Mouse (Mus musculus): ENCODE data around the gene Cand2. TPM values are rescaled to one million over a fixed set of nuclear protein-coding genes. Genes with fewer than 3 reads are reported as not detected.

Cand2 gene
- polyA plus RNA-seq, 1 experiment from 2014 or later, result 16.7 TPM

DNA sequence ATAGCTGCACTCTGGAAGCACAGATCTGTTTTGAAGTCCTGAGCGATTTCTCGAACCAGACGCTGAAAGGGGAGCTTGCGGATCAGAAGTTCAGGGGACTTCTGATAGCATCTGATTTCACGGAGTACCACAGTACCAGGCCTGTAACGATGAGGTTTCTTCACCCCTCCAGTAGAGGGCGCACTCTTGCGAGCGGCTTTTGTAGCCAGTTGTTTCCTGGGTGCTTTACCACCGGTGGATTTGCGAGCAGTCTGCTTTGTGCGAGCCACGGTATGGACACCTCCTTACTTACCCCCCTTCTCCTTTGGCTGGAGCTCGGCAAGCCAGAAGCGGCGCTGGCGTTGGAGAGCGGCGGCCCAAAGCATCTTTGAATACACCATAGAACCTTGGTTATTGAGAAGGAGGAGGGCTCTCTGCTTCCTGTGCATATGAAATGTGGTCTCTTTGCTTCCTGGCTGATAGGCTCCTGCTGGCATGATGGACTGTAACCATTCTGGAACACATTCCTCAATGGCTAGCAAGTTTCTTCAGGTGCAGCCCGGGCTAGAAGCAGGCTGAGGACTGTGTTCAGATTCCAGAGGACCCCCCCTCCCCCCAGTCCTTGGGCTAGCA lies 4.2 kb upstream of the Cand2 start:
- WGBS, result 86% methylated on average over 20 of the region's 20 CpGs
- H3K36me3 ChIP-seq (ENCODE audit: control insufficient read depth, insufficient read depth), result no peaks in the 10 kb centered on the region
- H3K27me3 ChIP-seq (replicated peaks; ENCODE audit: control insufficient read depth, insufficient read depth, low read length), result no peaks in the 10 kb centered on the region
- ATAC-seq, result no peak
- peaks cover 7% of the 10 kb centered on the region for H3K4me1 ChIP-seq (replicated peaks; ENCODE audit: control insufficient read depth, insufficient read depth, low read length)
- H3K4me2 ChIP-seq (ENCODE audit: low read length), result no peak overlapping the region
- no peaks in the 10 kb centered on the region for H3K9me3 ChIP-seq (ENCODE audit: control insufficient read depth, low read length)
- no peak overlapping the region for H3K9ac ChIP-seq (replicated peaks; ENCODE audit: low read depth, low read length)
- no peak overlapping the region for H3K27ac ChIP-seq (ENCODE audit: low read length)
- no peak overlapping the region for H3K4me3 ChIP-seq (replicated peaks; ENCODE audit: low read length)

GRCm38 (mm10) chr6:115770852-115771251 lies 3.5 kb upstream of the Cand2 start:
- Histone ChIP-seq H3K27me3 (replicated peaks; ENCODE audit: control insufficient read depth, insufficient read depth, low read length) (no peaks in the 10 kb centered on the region), H3K36me3 (ENCODE audit: control insufficient read depth, insufficient read depth) (no peaks in the 10 kb centered on the region)
- 82% methylated on average over 4 of the region's 4 CpGs for WGBS

GRCm38 (mm10) chr6:115772201-115772600 lies 2.1 kb upstream of the Cand2 start:
- H3K4me3 ChIP-seq (replicated peaks; ENCODE audit: low read length), result no peak overlapping the region
- no peaks in the 10 kb centered on the region for H3K9me3 ChIP-seq (ENCODE audit: control insufficient read depth, low read length)
- ATAC-seq, result no peak
- no peaks in the 10 kb centered on the region for H3K36me3 ChIP-seq (ENCODE audit: control insufficient read depth, insufficient read depth)
- no peak overlapping the region for H3K9ac ChIP-seq (replicated peaks; ENCODE audit: low read depth, low read length)
- H3K27ac ChIP-seq (ENCODE audit: low read length), result no peak overlapping the region
- WGBS, result 82% methylated on average over 6 of the region's 6 CpGs
- peaks cover 24% of the 10 kb centered on the region for H3K4me1 ChIP-seq (replicated peaks; ENCODE audit: control insufficient read depth, insufficient read depth, low read length)
- H3K4me2 ChIP-seq (ENCODE audit: low read length), result no peak overlapping the region
- H3K27me3 ChIP-seq (replicated peaks; ENCODE audit: control insufficient read depth, insufficient read depth, low read length), result no peaks in the 10 kb centered on the region

More at GRCm38 (mm10) chr6:115770852-115771251, 3.5 kb upstream of the Cand2 start:
- ATAC-seq, result no peak
- Histone ChIP-seq H3K27ac (ENCODE audit: low read length) (no peak overlapping the region), H3K4me1 (replicated peaks; ENCODE audit: control insufficient read depth, insufficient read depth, low read length) (peaks cover 13% of the 10 kb centered on the region), H3K9ac (replicated peaks; ENCODE audit: low read depth, low read length) (no peak overlapping the region), H3K4me3 (replicated peaks; ENCODE audit: low read length) (no peak overlapping the region), H3K9me3 (ENCODE audit: control insufficient read depth, low read length) (no peaks in the 10 kb centered on the region), H3K4me2 (ENCODE audit: low read length) (no peak overlapping the region)

- Histone ChIP-seq H3K36me3 (ENCODE audit: control insufficient read depth, insufficient read depth) (no peaks in the 10 kb centered on the region), H3K4me3 (replicated peaks; ENCODE audit: low read length) (no peak overlapping the region), H3K4me1 (replicated peaks; ENCODE audit: control insufficient read depth, insufficient read depth, low read length) (peaks cover 24% of the 10 kb centered on the region), H3K9me3 (ENCODE audit: control insufficient read depth, low read length) (no peaks in the 10 kb centered on the region), H3K9ac (replicated peaks; ENCODE audit: low read depth, low read length) (no peak overlapping the region), H3K27ac (ENCODE audit: low read length) (no peak overlapping the region), H3K4me2 (ENCODE audit: low read length) (no peak overlapping the region), H3K27me3 (replicated peaks; ENCODE audit: control insufficient read depth, insufficient read depth, low read length) (no peaks in the 10 kb centered on the region)
- 93% methylated on average over 1 of the region's 1 CpGs for WGBS
- ATAC-seq, result no peak
Observed at GRCm38 (mm10) chr6:115772604-115773003, 1.7 kb upstream of the Cand2 start.

DNA sequence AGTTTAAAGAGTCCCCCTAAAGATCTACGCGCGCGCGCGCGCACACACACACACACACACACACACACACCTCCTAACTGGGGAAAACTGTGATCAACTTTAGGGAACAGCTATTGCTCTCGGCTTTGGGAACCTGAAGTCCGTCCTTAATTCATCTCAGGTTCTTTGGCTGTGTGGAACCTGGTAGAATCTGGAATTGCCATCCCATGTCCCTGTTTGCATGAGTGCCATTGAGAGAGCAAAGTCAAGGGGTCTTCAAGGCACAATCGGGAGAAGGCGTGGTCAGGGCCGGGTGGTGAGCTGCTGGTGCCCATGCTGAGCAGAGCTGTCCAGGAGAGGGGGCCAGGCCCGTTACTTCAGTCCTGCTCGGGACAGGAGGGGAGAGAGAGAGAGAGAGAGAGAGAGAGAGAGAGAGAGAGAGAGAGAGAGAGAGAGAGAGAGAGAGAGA lies 348 bp upstream of the Cand2 start:
- Histone ChIP-seq H3K9me3 (ENCODE audit: control insufficient read depth, low read length) (no peaks in the 10 kb centered on the region), H3K27ac (ENCODE audit: low read length) (0 out of 2 replicates have a peak overlapping the region, but pooled peaks have one; percentile 18), H3K36me3 (ENCODE audit: control insufficient read depth, insufficient read depth) (no peaks in the 10 kb centered on the region), H3K9ac (replicated peaks; ENCODE audit: low read depth, low read length) (peak overlapping the region; percentile 52), H3K4me1 (replicated peaks; ENCODE audit: control insufficient read depth, insufficient read depth, low read length) (peaks cover 24% of the 10 kb centered on the region), H3K4me2 (ENCODE audit: low read length) (peak overlapping the region; percentile 72), H3K27me3 (replicated peaks; ENCODE audit: control insufficient read depth, insufficient read depth, low read length) (no peaks in the 10 kb centered on the region), H3K4me3 (replicated peaks; ENCODE audit: low read length) (peak overlapping the region; percentile 90)
- WGBS, result 1% methylated on average over 12 of the region's 14 CpGs
- ATAC-seq, result peak; percentile 79

GRCm38 (mm10) chr6:115775838-115776237 lies 1.5 kb downstream of the Cand2 start:
- H3K9ac ChIP-seq (replicated peaks; ENCODE audit: low read depth, low read length), result peak overlapping the region; percentile 95
- no peaks in the 10 kb centered on the region for H3K27me3 ChIP-seq (replicated peaks; ENCODE audit: control insufficient read depth, insufficient read depth, low read length)
- H3K4me3 ChIP-seq (replicated peaks; ENCODE audit: low read length), result peak overlapping the region; percentile 90
- H3K27ac ChIP-seq (ENCODE audit: low read length), result no peak overlapping the region
- 46% methylated on average over 3 of the region's 3 CpGs for WGBS
- ATAC-seq, result no peak
- H3K9me3 ChIP-seq (ENCODE audit: control insufficient read depth, low read length), result no peaks in the 10 kb centered on the region
- H3K4me1 ChIP-seq (replicated peaks; ENCODE audit: control insufficient read depth, insufficient read depth, low read length), result peaks cover 24% of the 10 kb centered on the region
- no peaks in the 10 kb centered on the region for H3K36me3 ChIP-seq (ENCODE audit: control insufficient read depth, insufficient read depth)
- peak overlapping the region; percentile 82 for H3K4me2 ChIP-seq (ENCODE audit: low read length)

GRCm38 (mm10) chr6:115776363-115776762 lies 2.0 kb downstream of the Cand2 start:
- 63% methylated on average over 9 of the region's 9 CpGs for WGBS
- Histone ChIP-seq H3K9me3 (ENCODE audit: control insufficient read depth, low read length) (no peaks in the 10 kb centered on the region), H3K36me3 (ENCODE audit: control insufficient read depth, insufficient read depth) (0 out of 2 replicates have a peak, but pooled peaks cover under 1% of the 10 kb centered on the region), H3K4me3 (replicated peaks; ENCODE audit: low read length) (no peak overlapping the region; the same call in 1 of the 2 replicates), H3K4me2 (ENCODE audit: low read length) (peak overlapping the region; percentile 82), H3K27ac (ENCODE audit: low read length) (no peak overlapping the region), H3K9ac (replicated peaks; ENCODE audit: low read depth, low read length) (peak overlapping the region; percentile 0; the same call in 1 of the 2 replicates), H3K4me1 (replicated peaks; ENCODE audit: control insufficient read depth, insufficient read depth, low read length) (peaks cover 24% of the 10 kb centered on the region), H3K27me3 (replicated peaks; ENCODE audit: control insufficient read depth, insufficient read depth, low read length) (no peaks in the 10 kb centered on the region)
- no peak for ATAC-seq

DNA sequence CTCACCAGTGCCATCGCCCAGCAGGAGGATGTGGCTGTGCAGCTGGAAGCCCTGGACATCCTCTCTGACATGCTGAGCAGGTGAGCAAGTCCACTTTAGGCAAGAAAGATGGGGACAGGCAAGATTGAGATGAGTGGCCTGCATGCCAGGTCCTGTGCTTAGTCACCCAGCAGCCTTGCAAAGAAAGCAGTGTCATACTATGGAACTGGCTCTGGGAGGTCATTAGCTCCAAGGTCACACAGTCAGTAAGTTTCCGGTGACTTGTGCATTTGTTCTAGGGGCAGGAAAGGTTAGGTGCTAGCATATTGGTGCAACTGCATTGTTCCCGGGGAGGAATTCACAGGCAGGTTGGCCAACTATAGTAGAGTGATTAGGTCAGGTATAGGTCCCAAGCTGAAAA lies 8.4 kb downstream of the Cand2 start:
- Histone ChIP-seq H3K4me2 (ENCODE audit: low read length) (no peak overlapping the region), H3K4me3 (replicated peaks; ENCODE audit: low read length) (no peak overlapping the region), H3K27ac (ENCODE audit: low read length) (no peak overlapping the region), H3K9me3 (ENCODE audit: control insufficient read depth, low read length) (no peaks in the 10 kb centered on the region), H3K9ac (replicated peaks; ENCODE audit: low read depth, low read length) (no peak overlapping the region), H3K27me3 (replicated peaks; ENCODE audit: control insufficient read depth, insufficient read depth, low read length) (no peaks in the 10 kb centered on the region), H3K4me1 (replicated peaks; ENCODE audit: control insufficient read depth, insufficient read depth, low read length) (no peaks in the 10 kb centered on the region), H3K36me3 (ENCODE audit: control insufficient read depth, insufficient read depth) (peaks cover 28% of the 10 kb centered on the region)
- 92% methylated on average over 3 of the region's 3 CpGs for WGBS
- no peak for ATAC-seq

DNA sequence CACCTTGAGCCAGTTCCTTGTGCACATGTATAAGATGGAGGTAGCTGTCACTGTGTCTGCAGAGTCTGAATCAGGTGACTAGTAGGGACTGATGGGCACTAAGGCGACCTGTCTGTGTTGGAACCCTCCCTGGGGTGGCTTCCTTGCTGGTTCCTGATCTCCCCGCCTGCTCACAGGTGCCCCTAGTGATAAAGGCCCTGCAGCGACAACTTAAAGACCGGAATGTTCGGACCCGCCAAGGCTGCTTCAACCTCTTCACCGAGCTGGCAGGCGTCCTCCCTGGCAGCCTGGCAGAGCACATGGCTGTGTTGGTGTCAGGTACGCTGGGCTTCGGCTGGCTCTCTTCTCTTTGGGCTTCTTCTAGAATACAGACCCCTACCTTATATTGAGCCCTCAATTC lies 16.7 kb downstream of the Cand2 start:
- Histone ChIP-seq H3K27me3 (replicated peaks; ENCODE audit: control insufficient read depth, insufficient read depth, low read length) (no peaks in the 10 kb centered on the region), H3K4me2 (ENCODE audit: low read length) (no peak overlapping the region), H3K4me1 (replicated peaks; ENCODE audit: control insufficient read depth, insufficient read depth, low read length) (no peaks in the 10 kb centered on the region), H3K27ac (ENCODE audit: low read length) (no peak overlapping the region), H3K36me3 (ENCODE audit: control insufficient read depth, insufficient read depth) (peaks cover 30% of the 10 kb centered on the region), H3K9me3 (ENCODE audit: control insufficient read depth, low read length) (no peaks in the 10 kb centered on the region), H3K4me3 (replicated peaks; ENCODE audit: low read length) (no peak overlapping the region), H3K9ac (replicated peaks; ENCODE audit: low read depth, low read length) (no peak overlapping the region)
- WGBS, result 81% methylated on average over 10 of the region's 10 CpGs
- ATAC-seq, result no peak

Data from forebrain, embryonic 16.5 days (tissue).